Mouse (Mus musculus): Measurements from ENCODE around the gene Nek7.
A peak's percentile ranks its signal among the peaks of the same experiment; 100 is the strongest.

The Nek7 gene

GRCm38 (mm10) chr1:138619996-138620461 is at the start of gene Nek7:
Gene Nek7 (minus strand): TSS chr1:138620141.
- peak in 1 of 2 experiments; percentile 28 for DNase-seq (ENCODE audit: low spot score in 2 of 2)

GRCm38 (mm10) chr1:138662342-138662741 is 42.4 kb upstream of the Nek7 start:
- DNase-seq (ENCODE audit: low spot score in 2 of 2), result no peak

- DNase-seq (ENCODE audit: low spot score in 2 of 2), result peak; percentile 13 to 14
Observed at GRCm38 (mm10) chr1:138654212-138654611, 34.3 kb upstream of the Nek7 start.

- no peak for DNase-seq (ENCODE audit: low spot score in 2 of 2)
Observed at GRCm38 (mm10) chr1:138644991-138645390, 25.1 kb upstream of the Nek7 start.

GRCm38 (mm10) chr1:138643306-138643830 is 23.4 kb upstream of the Nek7 start:
- DNase-seq (ENCODE audit: low spot score in 2 of 2), result no peak

- no peak for DNase-seq (ENCODE audit: low spot score in 2 of 2)
Observed at GRCm38 (mm10) chr1:138640934-138641461, 21.1 kb upstream of the Nek7 start.

- no peak for DNase-seq (ENCODE audit: low spot score in 2 of 2)
Observed at GRCm38 (mm10) chr1:138637850-138638249, 17.9 kb upstream of the Nek7 start.

GRCm38 (mm10) chr1:138634561-138634960 is 14.6 kb upstream of the Nek7 start:
- no peak for DNase-seq (ENCODE audit: low spot score in 2 of 2)

GRCm38 (mm10) chr1:138628919-138629318 is 9.0 kb upstream of the Nek7 start:
- no peak for DNase-seq (ENCODE audit: low spot score in 2 of 2)

- no peak for DNase-seq (ENCODE audit: low spot score in 2 of 2)
Observed at GRCm38 (mm10) chr1:138628486-138628885, 8.5 kb upstream of the Nek7 start.

- no peak for DNase-seq (ENCODE audit: low spot score in 2 of 2)
Observed at GRCm38 (mm10) chr1:138627804-138628203, 7.9 kb upstream of the Nek7 start.

GRCm38 (mm10) chr1:138626288-138626687 is 6.3 kb upstream of the Nek7 start:
- DNase-seq (ENCODE audit: low spot score in 2 of 2), result no peak

- DNase-seq (ENCODE audit: low spot score in 2 of 2), result no peak
Observed at GRCm38 (mm10) chr1:138623870-138624269, 3.9 kb upstream of the Nek7 start.

GRCm38 (mm10) chr1:138622831-138623230 is 2.9 kb upstream of the Nek7 start:
- DNase-seq (ENCODE audit: low spot score in 2 of 2), result no peak

GRCm38 (mm10) chr1:138622431-138622830 is 2.5 kb upstream of the Nek7 start:
- DNase-seq (ENCODE audit: low spot score in 2 of 2), result no peak

- DNase-seq (ENCODE audit: low spot score in 2 of 2), result peak; percentile 96 to 97
Observed at GRCm38 (mm10) chr1:138619114-138619971, 598 bp downstream of the Nek7 start.

GRCm38 (mm10) chr1:138618012-138618354 is 2.0 kb downstream of the Nek7 start:
- DNase-seq (ENCODE audit: low spot score in 2 of 2), result peak; percentile 71 to 81

GRCm38 (mm10) chr1:138617279-138618011 is 2.5 kb downstream of the Nek7 start:
- DNase-seq (ENCODE audit: low spot score in 2 of 2), result no peak

- no peak for DNase-seq (ENCODE audit: low spot score in 2 of 2)
Observed at GRCm38 (mm10) chr1:138615388-138615787, 4.6 kb downstream of the Nek7 start.

GRCm38 (mm10) chr1:138614552-138615287 is 5.2 kb downstream of the Nek7 start:
- peak in 1 of 2 experiments; percentile 16 for DNase-seq (ENCODE audit: low spot score in 2 of 2)

GRCm38 (mm10) chr1:138612177-138612576 is 7.8 kb downstream of the Nek7 start:
- no peak for DNase-seq (ENCODE audit: low spot score in 2 of 2)

- DNase-seq (ENCODE audit: low spot score in 2 of 2), result no peak
Observed at GRCm38 (mm10) chr1:138609176-138609575, 10.8 kb downstream of the Nek7 start.

Data from frontal cortex, postnatal 36 days (tissue).